Mouse (Mus musculus): ENCODE results near the gene Zfp777.

GRCm38 (mm10) chr6:48016841-48017240 lies 31.9 kb downstream of the Zfp777 start:
- no peak for TF ChIP-seq POLR2A (IDR thresholded peaks at IDR 0.05; ENCODE audit: borderline replicate concordance, insufficient read depth, low read length)
- TF ChIP-seq CTCF (IDR thresholded peaks at IDR 0.05; ENCODE audit: borderline replicate concordance, insufficient read depth, low read depth, low read length), result no peak
